24 mouse cellular contexts compared by ENCODE assay signal in the genomic region with DNA sequence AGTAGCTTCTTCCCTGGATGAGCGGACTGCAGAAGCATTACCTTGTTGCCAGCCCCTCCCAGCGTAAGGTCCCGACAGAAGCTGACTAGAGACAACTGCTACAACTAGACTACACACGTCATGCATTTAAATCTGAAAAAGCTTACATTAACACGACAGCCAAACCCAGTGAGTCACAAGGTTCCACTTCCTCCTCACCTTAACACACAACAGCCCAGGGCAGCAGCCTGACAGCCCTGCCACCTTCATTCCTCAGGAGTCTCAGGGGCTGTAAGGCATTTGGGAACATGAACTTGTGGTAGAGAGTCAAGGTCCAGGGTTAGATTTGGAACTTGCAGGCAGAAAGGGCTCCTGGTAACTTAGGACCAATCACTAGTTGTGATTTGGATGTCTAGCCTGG. TPM values are rescaled to one million over a fixed set of nuclear protein-coding genes. Genes with fewer than 3 reads are reported as not detected.
DNase-seq lines count a peak whose midpoint lies in the region; ATAC-seq and TF ChIP-seq lines count a peak whose summit lies in the region.
"Had no signal": no experiment of that assay in that cellular context is flagged by ENCODE, and none has a peak within 500 bp of the region (broad histone marks: within the 10 kb centered on the region; RNA-seq: fewer than 3 reads in every experiment).

No protein-coding gene starts in this region.

- no peak for TF ChIP-seq EP300 in stomach, postnatal 0 days (optimal IDR thresholded peaks at IDR 0.05)

- H3K27me3 ChIP-seq in intestine, postnatal 0 days (replicated peaks; ENCODE audit: control insufficient read depth, insufficient read depth, low read length) = no peaks in the 10 kb centered on the region
- H3K27me3 ChIP-seq in stomach, postnatal 0 days (ENCODE audit: control insufficient read depth, insufficient read depth, low read length) = no peaks in the 10 kb centered on the region
- no peaks in the 10 kb centered on the region for H3K27me3 ChIP-seq in liver, embryonic 11.5 days (replicated peaks; ENCODE audit: control insufficient read depth, insufficient read depth, low read length)
- H3K27me3 ChIP-seq: embryonic facial prominence, embryonic 12.5 days; forebrain, embryonic 13.5 days; heart, embryonic 13.5 days; hindbrain, embryonic 13.5 days; midbrain, embryonic 12.5 days had no signal

- no peaks in the 10 kb centered on the region for H3K4me1 ChIP-seq in intestine, postnatal 0 days (replicated peaks; ENCODE audit: control insufficient read depth, insufficient read depth, low read length)
- H3K4me1 ChIP-seq in stomach, postnatal 0 days (replicated peaks; ENCODE audit: control insufficient read depth, insufficient read depth) = no peaks in the 10 kb centered on the region
- H3K4me1 ChIP-seq in liver, embryonic 11.5 days (replicated peaks; ENCODE audit: control insufficient read depth, insufficient read depth, low read length) = no peaks in the 10 kb centered on the region
- H3K4me1 ChIP-seq: embryonic facial prominence, embryonic 12.5 days; forebrain, embryonic 13.5 days; heart, embryonic 13.5 days; limb, embryonic 10.5 days; midbrain, embryonic 12.5 days had no signal

- no peak overlapping the region for H3K4me3 ChIP-seq in intestine, postnatal 0 days (ENCODE audit: low read depth, low read length)
- no peak overlapping the region for H3K4me3 ChIP-seq in stomach, postnatal 0 days (ENCODE audit: low read depth, low read length)
- no peak overlapping the region for H3K4me3 ChIP-seq in liver, embryonic 11.5 days (ENCODE audit: low read depth, low read length)
- H3K4me3 ChIP-seq: embryonic facial prominence, embryonic 12.5 days; erythroblast, embryonic 14.5 days; forebrain, embryonic 13.5 days; heart, embryonic 13.5 days; hindbrain, embryonic 13.5 days; limb, embryonic 10.5 days; midbrain, embryonic 12.5 days; myocyte had no signal

- no peak overlapping the region for H3K27ac ChIP-seq in intestine, postnatal 0 days (ENCODE audit: low read depth, low read length)
- no peak overlapping the region for H3K27ac ChIP-seq in stomach, postnatal 0 days (replicated peaks)
- no peak overlapping the region for H3K27ac ChIP-seq in liver, embryonic 11.5 days (ENCODE audit: low read depth, low read length)
- H3K27ac ChIP-seq: embryonic facial prominence, embryonic 12.5 days; forebrain, embryonic 13.5 days; heart, embryonic 13.5 days; hindbrain, embryonic 13.5 days; limb, embryonic 10.5 days; midbrain, embryonic 12.5 days had no signal

- no peak overlapping the region for H3K9ac ChIP-seq in intestine, postnatal 0 days (ENCODE audit: low read depth, low read length)
- H3K9ac ChIP-seq in stomach, postnatal 0 days (ENCODE audit: low read length) = no peak overlapping the region
- no peak overlapping the region for H3K9ac ChIP-seq in liver, embryonic 11.5 days (ENCODE audit: low read depth, low read length)
- H3K9ac ChIP-seq: embryonic facial prominence, embryonic 12.5 days; forebrain, embryonic 13.5 days; heart, embryonic 13.5 days; hindbrain, embryonic 13.5 days; midbrain, embryonic 12.5 days had no signal

- DNase-seq in spleen, postnatal 36 days (ENCODE audit: low spot score in 2 of 2) = peak; percentile 45 to 48
- DNase-seq in spleen, adult 12 weeks (ENCODE audit: low spot score) = no peak
- peak; percentile 53 for DNase-seq in T-cell, adult 2 months (ENCODE audit: low spot score)
- no peak for DNase-seq in stomach, postnatal 0 days (ENCODE audit: low spot score)
- DNase-seq in liver, embryonic 11.5 days (ENCODE audit: low spot score) = no peak
- DNase-seq: adrenal gland, adult 8-10 months; cerebellum, adult 9-11 months; heart, adult 18-20 months; kidney, adult 9 months; kidney, postnatal 36 days; layer of hippocampus, adult 9-11 months; lung, adult 18-20 months; right cerebral cortex, postnatal 4 days; thymus, postnatal 4 days had no signal

- WGBS in intestine, postnatal 0 days = 82% methylated on average over 5 of the region's 5 CpGs
- 68% methylated on average over 5 of the region's 5 CpGs for WGBS in stomach, postnatal 0 days
- 83% methylated on average over 5 of the region's 5 CpGs for WGBS in liver, embryonic 11.5 days

- H3K36me3 ChIP-seq in intestine, postnatal 0 days (ENCODE audit: control insufficient read depth, insufficient read depth) = peaks cover 42% of the 10 kb centered on the region
- peaks cover 8% of the 10 kb centered on the region for H3K36me3 ChIP-seq in stomach, postnatal 0 days (ENCODE audit: control insufficient read depth, insufficient read depth, low read length)
- peaks cover 11% of the 10 kb centered on the region; the same call in 1 of the 2 replicates for H3K36me3 ChIP-seq in liver, embryonic 11.5 days (ENCODE audit: control insufficient read depth, insufficient read depth, low read length)

- no peaks in the 10 kb centered on the region for H3K9me3 ChIP-seq in intestine, postnatal 0 days (ENCODE audit: control insufficient read depth)
- H3K9me3 ChIP-seq in stomach, postnatal 0 days (ENCODE audit: control insufficient read depth, low read length) = no peaks in the 10 kb centered on the region
- no peaks in the 10 kb centered on the region for H3K9me3 ChIP-seq in liver, embryonic 11.5 days (ENCODE audit: control insufficient read depth, low read length)
- H3K9me3 ChIP-seq: embryonic facial prominence, embryonic 12.5 days; forebrain, embryonic 13.5 days; heart, embryonic 13.5 days; hindbrain, embryonic 13.5 days; limb, embryonic 10.5 days; midbrain, embryonic 12.5 days had no signal

- TF ChIP-seq CTCF in intestine, postnatal 0 days (IDR thresholded peaks at IDR 0.05; ENCODE audit: low read depth) = no peak
- TF ChIP-seq CTCF in stomach, postnatal 0 days (IDR thresholded peaks at IDR 0.05; ENCODE audit: low read depth) = no peak

- ATAC-seq in megakaryocyte, adult 5-6 weeks (ENCODE audit: poor library complexity, severe bottlenecking) = peak; percentile 77
- ATAC-seq in intestine, postnatal 0 days = no peak
- no peak for ATAC-seq in stomach, postnatal 0 days (ENCODE audit: low FRiP score, low TSS enrichment)
- no peak for ATAC-seq in liver, embryonic 11.5 days (replicated peaks; ENCODE audit: low FRiP score)
- ATAC-seq: forebrain, embryonic 13.5 days had no signal

- no peak overlapping the region for H3K4me2 ChIP-seq in intestine, postnatal 0 days (replicated peaks; ENCODE audit: low read depth)
- no peak overlapping the region for H3K4me2 ChIP-seq in stomach, postnatal 0 days (replicated peaks; ENCODE audit: low read depth)
- H3K4me2 ChIP-seq in liver, embryonic 11.5 days = no peak overlapping the region
- H3K4me2 ChIP-seq: embryonic facial prominence, embryonic 12.5 days; forebrain, embryonic 13.5 days; heart, embryonic 13.5 days; hindbrain, embryonic 13.5 days; midbrain, embryonic 12.5 days had no signal

RNA-seq across cellular contexts. Expression of a gene that starts 23.2 kb away (rescaled TPM):
- 25.9 and 29.7 TPM in 2 replicates for total RNA-seq in megakaryocyte, adult 5-6 weeks (2015)
- 34.3 and 40.3 TPM in 2 replicates for total RNA-seq in megakaryocyte, adult 5-6 weeks (2017)
- polyA plus RNA-seq in intestine, postnatal 0 days (2015; fragmentation: Nextera tagmentation; extraction: Ambion mirVana) = 15.3 and 16.9 TPM in 2 replicates
- 16.6 and 16.7 TPM in 2 replicates for polyA plus RNA-seq in stomach, postnatal 0 days (2015; fragmentation: Nextera tagmentation; extraction: Ambion mirVana)
- polyA plus RNA-seq in liver, embryonic 11.5 days (2014; fragmentation: Nextera tagmentation; extraction: Ambion mirVana) = 43.2 and 44.2 TPM in 2 replicates

RNA-seq across cellular contexts. Expression of a gene that starts 24.5 kb away (rescaled TPM):
- 21.2 and 22.7 TPM in 2 replicates for total RNA-seq in megakaryocyte, adult 5-6 weeks (2015)
- 26.9 and 33.8 TPM in 2 replicates for total RNA-seq in megakaryocyte, adult 5-6 weeks (2017)
- polyA plus RNA-seq in intestine, postnatal 0 days (2015; fragmentation: Nextera tagmentation; extraction: Ambion mirVana) = 23.0 and 23.3 TPM in 2 replicates
- polyA plus RNA-seq in stomach, postnatal 0 days (2015; fragmentation: Nextera tagmentation; extraction: Ambion mirVana) = 22.4 and 23.9 TPM in 2 replicates
- 39.8 and 40.0 TPM in 2 replicates for polyA plus RNA-seq in liver, embryonic 11.5 days (2014; fragmentation: Nextera tagmentation; extraction: Ambion mirVana)

RNA-seq across cellular contexts. Expression of a gene that starts 52.0 kb away (rescaled TPM):
- 28.8 and 32.0 TPM in 2 replicates for total RNA-seq in megakaryocyte, adult 5-6 weeks (2015)
- 7.6 and 9.1 TPM in 2 replicates for total RNA-seq in megakaryocyte, adult 5-6 weeks (2017)
- 85.9 TPM in 2 replicates for polyA plus RNA-seq in intestine, postnatal 0 days (2015; fragmentation: Nextera tagmentation; extraction: Ambion mirVana)
- polyA plus RNA-seq in stomach, postnatal 0 days (2015; fragmentation: Nextera tagmentation; extraction: Ambion mirVana) = 50.9 and 55.2 TPM in 2 replicates
- polyA plus RNA-seq in liver, embryonic 11.5 days (2014; fragmentation: Nextera tagmentation; extraction: Ambion mirVana) = 80.0 and 91.4 TPM in 2 replicates

Comparison
In these comparisons a context has a peak if more than half of its experiments do, and no peak if none do; other contexts are left out.
1. DNase-seq: peak in spleen, postnatal 36 days (2 of 2) and T-cell, adult 2 months (single experiment); none in spleen, adult 12 weeks (single experiment), stomach, postnatal 0 days (single experiment) and liver, embryonic 11.5 days (single experiment).